Mouse (Mus musculus): Measurements from ENCODE around the gene Agbl5.

Gene Agbl5

DNA sequence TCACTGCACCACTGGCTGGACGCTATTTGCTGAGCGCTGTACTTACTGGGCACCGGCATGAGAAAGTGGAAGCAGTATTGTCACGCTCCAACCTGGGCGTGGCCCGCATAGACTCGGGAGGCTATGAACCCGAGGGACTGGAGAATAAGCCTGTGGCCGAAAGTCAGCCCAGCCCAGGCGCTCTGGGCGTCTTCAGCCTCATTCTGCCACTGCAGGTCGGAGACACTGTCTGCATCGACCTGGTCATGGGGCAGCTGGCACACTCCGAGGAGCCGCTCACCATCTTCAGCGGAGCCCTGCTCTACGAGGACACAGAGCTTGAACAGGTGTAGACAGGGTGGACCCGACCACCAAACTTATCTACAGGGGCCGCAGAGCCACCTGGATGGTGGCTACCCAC, 32.1 kb downstream of the Agbl5 start:
- DNase-seq (ENCODE audit: low spot score), result no peak

DNA sequence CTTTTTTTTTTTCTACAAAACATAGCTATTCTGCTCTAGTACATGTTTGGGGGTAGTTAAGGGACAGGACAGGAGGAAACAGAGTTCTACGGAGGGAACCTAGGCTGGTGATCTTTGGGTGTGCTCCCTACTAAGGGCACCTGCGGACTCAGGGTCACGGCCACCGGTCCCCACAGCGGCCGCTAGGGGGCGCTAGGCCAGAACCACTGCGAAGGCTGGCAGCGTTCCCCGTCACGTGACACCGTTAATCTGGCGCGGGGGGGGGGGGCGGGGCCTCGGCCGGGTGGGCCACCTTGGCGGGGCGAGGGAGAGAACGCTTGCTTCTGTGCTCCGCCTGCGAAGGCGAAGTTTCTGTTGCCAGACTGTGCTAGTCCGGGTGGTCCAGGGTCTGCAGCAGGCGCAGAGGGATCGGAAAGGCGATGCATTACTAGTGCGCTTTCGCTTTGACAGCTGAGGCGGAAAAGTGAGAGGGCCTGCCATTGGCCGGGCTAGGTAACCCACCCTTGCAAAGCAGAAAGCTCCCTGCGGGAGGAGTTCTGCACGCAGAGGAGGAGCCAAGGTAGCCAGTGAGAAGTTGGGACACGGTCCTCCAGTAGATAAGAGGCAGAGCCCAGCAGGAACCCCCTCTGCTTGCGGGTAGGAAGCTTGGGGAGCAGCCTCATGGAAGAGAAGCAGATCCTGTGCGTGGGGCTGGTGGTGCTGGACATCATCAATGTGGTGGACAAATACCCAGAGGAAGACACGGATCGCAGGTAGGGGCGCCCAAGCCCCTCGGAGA, 33.0 kb downstream of the Agbl5 start, which contains the start of gene Khk:
Gene Khk, plus strand, starts transcription at position 176 of the 778 bp plus-strand sequence.
- DNase-seq (ENCODE audit: low spot score), result peak; percentile 85

DNA sequence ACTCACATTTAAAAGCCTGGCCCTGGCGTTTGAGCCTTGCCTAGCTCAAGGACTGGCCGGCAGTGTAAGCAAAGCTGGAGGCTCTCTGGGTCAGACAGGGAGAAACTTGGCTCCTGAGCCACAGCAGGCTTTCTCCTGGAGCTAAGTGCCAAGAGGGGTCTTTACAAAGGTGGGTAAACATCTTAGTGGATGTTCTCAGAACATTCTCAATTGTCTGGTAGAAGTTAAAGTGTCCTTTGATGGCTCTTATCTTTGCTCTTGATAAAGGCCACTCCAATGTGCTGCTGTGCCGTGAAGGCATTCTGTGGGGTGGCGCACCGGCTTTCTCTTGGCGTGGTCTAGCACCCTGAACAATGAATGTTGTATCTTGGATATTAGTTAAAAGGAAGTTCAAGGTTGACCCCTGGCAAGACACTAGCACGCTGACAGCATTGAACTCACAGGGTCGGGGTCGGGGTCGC, 34.1 kb downstream of the Agbl5 start:
- no peak for DNase-seq (ENCODE audit: low spot score)

DNA sequence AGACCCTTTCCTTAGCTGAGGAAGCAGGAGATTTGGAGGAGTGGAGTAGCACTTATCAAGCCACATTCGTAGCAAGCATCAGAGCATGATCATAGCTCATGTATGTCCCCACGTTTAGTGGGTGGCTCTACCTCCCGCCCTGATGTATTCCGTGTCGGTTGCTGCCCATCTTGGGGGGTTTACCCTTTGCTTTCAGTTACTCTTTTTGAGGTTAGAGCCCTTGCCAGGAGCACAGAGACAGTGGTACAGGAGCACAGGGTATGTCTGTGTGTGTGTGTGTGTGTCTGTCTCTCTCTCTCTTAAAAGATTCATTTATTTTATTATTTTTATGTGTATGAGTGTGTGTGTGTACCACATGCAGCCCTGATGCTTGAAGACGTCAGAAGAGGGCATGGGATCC, 34.6 kb downstream of the Agbl5 start:
- DNase-seq (ENCODE audit: low spot score), result no peak

DNA sequence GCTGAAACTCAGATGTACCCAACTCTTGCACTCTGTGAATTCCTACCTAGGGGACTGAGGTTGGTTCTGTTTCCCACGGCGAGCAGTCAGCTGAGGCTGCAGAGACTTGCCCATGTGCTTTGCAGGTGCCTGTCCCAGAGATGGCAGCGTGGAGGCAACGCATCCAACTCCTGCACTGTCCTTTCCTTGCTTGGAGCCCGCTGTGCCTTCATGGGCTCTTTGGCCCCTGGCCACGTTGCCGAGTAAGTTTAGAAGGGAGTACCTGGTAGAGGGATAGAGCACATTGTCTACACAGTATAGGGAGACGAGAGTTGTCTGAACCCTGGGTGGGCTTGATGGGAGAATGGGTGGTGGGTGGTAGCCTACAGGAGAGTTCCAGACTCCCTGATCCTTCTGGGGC, 36.1 kb downstream of the Agbl5 start:
- DNase-seq (ENCODE audit: low spot score), result no peak

DNA sequence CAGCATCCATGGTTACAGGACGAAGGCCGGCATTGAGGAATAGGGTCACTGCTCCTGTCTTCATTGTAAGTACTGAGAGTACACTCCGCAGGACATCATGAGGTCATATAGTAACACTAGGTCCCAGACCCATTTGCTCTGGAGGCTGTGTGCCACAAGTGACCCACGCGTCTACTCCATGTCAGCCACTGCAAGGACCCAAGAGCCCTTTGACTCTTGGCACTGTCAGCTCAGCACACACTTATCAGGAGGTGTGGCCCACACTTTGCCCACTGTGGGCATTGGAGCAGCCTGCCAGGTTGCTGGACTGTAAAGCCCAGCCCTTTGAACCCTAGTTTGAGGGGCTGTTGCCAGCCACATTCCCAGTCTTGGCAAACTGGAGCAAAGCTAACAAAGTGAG, 36.7 kb downstream of the Agbl5 start:
- DNase-seq (ENCODE audit: low spot score), result no peak

DNA sequence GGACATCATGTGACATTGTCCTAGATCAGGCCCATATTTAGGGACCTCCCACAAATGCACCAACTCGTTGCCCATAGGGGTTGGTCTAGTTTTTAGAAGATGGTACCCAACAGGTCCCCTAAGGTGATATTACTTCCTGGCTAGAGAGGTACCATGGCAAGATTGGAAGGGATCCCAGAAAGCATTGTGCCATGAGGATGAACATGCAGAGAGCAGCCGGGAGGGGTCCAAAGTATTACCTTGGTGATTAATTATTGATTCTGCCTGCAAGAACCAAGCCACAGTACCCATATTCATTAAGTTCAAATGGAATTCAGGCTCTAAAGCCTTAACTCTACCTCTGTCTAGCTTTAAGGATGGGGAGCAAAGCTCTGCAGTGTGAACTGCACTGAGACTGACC, 37.6 kb downstream of the Agbl5 start:
- DNase-seq (ENCODE audit: low spot score), result no peak

DNA sequence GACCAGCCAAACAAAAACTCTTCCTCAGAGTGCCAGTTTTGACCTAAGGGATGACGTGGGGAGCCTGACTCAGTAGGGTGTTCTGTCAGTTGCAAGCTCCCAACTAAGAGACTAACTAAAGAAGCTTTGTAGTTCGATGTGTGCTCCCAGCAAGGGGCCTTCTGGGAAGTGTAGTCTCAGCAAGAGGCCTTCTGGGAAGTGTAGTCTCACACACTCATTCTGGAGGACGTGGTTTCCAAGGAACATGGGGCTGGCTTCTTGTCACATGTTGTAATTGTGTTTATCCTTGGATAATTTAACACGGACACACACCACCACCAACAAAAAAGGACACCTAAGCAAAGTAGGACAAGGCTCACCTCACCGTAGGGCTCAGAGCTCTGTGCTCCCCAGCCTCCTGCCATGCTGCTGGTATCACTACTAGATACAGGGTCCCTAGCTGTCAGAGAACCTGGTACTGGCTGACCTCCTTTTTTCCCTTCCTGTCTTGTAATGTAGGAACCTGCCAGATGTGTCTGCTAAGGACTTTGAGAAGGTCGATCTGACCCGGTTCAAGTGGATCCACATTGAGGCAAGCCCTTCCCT, 39.5 kb downstream of the Agbl5 start:
- no peak for DNase-seq (ENCODE audit: low spot score)

DNA sequence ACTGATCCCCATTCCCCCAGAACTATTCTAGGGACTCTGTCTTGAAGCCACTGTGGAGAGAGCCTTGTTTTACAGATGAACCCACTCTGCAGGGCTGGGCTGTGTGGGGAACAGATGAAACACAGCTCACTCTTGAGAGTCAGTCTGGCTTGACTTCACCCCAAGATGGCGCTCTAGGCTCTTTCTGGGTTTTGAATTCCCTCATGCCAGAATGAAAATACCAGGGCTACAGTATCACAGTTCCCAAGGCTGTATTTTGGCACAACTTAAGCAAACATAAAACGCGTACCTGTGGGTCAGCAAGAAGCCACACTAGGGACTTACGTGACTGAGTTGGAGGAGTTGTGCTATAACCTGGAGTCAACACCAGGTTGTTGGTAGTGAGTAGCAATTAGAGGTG, 41.6 kb downstream of the Agbl5 start:
- DNase-seq (ENCODE audit: low spot score), result no peak

DNA sequence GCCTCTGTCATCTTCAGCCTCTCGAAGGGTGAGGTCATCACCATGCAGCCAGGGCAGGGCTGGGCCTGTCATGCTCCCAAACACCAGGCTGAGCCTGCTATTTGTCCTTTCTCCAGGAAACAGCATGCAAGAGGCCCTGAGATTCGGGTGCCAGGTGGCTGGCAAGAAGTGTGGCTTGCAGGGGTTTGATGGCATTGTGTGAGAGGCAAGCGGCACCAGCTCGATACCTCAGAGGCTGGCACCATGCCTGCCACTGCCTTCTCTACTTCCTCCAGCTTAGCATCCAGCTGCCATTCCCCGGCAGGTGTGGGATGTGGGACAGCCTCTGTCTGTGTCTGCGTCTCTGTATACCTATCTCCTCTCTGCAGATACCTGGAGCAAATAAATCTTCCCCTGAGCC, 42.4 kb downstream of the Agbl5 start:
- no peak for DNase-seq (ENCODE audit: low spot score)

DNA sequence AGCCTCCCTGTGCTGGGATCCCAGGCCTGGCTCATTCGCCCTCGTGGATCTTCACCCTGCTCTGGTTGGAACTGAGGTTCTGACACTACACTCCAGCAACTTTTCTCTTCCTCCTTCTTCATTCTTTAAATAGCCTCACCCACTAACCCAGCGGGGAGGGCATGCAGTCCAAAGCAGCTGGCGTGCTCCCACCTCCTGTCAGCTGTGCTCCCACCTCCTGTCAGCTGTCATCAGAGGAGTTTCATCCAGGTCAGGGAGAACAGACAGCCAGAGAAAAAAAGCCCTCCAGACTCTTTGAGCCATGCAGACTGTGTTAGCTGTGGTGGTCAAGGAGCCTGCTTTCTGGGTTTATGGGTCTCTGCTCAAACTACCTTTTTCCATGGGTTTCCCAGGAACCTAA, 42.9 kb downstream of the Agbl5 start:
- no peak for DNase-seq (ENCODE audit: low spot score)

DNA sequence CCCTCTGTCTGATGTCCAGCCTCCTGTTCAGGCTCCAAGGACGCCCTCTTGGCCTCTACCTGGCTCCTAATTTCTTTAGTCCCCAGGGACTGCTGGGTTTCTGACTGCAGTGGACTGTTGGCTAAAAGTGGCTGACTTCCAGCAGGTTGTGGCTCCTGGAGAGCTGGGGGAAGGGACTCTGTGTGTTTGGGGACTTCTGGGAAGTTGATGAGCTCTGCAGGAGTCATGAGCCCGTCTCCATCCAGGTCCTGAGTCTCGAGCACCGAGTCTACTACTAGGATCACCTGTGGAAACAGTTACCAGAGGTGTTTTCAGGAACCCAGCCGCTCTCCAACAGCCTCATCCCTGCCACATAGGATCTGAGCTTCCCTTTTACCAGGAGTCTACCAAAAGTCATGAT, 45.2 kb downstream of the Agbl5 start:
- DNase-seq (ENCODE audit: low spot score), result no peak

DNA sequence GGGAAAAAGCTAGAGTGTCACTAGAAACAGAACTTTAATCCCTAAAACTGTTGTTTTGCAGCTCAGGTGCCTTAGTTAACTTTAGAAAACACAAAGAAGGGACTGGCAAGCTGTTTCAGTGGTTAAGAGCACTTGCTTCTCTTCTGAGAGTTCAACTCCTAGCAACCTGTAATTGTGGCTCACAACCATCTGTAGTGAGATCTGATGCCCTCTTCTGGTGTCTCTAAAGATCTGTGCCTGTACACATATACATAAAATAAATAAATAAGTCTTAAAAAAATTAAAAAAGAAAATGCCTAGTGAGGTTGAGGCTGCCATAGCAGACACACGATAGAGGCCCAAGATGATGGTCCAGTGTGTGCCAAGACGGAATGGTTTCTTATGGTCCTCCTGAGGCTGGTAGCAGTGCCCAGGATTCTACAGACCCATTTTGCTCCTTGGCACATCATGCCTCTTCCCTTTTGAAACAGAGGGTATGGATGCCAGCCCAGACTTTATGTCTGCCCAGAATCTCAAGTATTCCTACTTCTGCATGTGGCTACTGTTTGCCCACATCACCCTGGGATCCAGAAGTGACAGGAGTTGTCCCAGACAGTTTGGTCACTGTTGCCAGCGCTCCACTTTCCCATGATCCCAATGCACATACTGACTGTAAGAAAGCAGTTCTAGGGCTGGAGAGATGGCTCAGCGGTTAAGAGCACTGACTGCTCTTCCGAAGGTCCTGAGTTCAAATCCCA, 46.4 kb downstream of the Agbl5 start:
- DNase-seq (ENCODE audit: low spot score), result no peak

DNA sequence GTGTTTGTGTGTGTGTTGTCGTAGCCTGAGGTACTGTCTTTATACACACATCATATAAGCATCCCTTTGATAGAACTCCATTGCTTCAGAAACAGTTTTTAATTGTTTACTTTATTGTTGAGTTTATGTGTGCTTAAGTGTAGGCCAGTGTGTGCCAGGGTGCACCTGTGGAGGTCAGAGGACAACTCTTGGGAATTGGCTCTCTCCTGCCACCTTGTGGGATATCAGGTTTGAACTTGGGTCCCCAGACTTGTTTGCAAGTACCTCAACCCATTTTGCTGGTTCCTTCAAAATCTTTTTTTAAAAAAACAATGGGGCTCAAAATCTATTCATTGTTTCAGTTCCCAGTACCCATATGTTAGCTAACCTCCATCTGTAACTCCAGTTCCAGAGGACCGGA, 54.5 kb downstream of the Agbl5 start:
- DNase-seq (ENCODE audit: low spot score), result no peak

DNA sequence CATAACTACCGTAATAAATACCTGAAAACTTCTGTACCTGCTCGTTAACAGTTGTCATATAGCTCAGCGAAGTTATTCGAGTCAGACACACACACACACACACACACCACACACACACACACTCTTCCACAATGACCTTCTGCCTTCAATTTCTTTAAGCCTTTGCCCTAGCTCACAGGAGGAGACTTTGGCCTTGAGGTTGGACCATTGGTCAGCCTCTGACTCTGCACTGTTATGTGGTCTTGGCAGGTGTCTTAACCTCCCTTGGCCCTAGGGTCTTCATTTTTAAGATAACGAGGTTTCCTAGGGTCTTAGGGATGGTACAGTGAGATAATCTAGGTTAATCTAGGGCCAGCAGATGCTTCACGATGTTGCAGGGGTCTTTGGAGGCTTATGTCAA, 55.9 kb downstream of the Agbl5 start:
- no peak for DNase-seq (ENCODE audit: low spot score)

DNA sequence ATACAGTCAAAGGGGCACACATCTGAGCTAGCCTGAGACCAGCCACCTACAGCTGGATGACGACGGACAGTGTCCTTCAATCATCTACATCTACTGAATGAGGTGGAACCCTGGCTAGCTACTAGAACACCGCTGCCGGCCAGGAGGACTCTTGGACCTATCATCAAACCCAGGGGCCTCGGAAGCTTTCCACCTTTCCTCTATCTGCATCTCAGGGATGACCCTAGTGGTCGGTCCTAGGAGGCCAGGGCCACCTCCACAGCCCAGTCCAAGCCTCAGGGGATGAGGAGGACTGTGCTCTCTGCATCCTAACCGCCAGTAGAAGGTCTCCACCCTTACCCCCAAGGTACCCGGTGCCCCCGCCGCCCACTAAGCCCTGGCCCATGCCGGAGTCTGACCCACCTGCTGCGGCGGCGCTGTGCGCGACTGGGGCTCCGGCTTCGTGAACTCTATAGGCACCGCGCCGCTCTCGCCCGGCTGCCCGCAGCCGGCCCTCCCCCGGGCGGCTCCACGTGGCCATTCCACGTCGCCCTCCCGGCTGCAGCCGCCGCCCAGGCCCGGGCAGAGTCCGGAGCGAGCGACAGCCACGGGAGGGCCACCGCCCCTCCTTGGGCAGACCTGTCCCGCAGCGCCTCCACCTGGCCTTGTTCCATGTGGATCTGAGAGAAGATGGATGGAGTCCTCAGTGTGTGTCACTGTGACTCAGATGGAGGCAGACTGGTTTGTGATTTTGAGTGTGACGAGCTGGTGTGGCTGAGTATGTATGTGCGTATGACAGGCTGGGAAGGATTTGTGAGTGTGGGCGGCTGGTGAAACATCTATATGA, 56.7 kb downstream of the Agbl5 start, which contains the start of gene Cgref1:
Gene Cgref1, minus strand, starts transcription at position 636 of the 826 bp plus-strand sequence.
- no peak for DNase-seq (ENCODE audit: low spot score)

DNA sequence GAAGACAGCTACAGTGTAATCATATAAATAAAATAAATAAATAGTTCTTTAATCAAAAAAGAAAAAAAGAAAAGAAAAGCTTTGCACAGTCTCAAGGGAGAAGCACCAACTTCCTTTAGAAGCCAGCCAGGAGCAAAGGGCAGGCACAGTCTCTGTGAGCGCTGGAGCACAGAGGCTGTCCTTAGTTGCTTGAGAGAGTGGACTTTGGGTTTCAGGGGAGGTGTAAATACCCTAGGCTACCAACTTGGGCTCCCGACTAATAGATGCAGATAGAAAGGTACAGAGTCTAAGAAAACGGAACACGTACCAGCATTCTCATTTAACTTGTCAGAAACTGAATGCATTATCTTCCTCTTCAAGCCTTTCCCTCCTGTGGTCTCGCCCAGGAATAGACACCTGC, 60.1 kb downstream of the Agbl5 start:
- DNase-seq (ENCODE audit: low spot score), result no peak

DNA sequence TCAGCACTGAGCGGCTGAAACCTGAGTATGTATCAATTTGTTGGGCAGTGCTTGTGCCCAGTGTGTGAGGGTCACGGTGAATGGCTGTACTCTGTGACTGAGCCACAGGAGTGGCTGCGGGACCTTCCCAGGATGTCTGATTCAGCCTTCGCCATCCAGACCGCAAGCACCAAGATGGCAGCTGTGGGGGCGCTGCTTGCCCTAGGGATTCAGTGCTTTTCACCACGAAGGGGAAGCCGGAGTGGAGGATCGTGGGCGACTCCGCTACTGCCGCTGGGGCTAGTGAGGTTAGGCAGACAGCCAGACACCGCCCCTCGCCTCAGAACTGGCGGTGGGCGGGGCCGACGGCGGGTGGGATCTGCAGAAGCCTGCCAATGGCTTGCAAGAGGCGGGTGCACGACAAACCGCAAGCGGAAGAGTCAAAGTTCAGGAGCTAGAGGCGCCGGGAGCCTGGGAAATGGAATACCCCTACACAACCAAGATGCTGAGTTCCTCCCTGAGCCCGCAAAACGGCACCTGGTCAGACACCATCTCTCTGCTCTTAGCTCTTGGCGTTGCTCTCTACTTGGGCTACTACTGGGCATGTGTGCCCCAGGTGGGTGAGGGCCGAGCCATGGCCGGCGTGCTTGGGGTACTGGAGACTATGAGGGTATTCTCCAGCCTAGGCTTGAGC, 61.3 kb downstream of the Agbl5 start:
- DNase-seq (ENCODE audit: low spot score), result peak; percentile 76

DNA sequence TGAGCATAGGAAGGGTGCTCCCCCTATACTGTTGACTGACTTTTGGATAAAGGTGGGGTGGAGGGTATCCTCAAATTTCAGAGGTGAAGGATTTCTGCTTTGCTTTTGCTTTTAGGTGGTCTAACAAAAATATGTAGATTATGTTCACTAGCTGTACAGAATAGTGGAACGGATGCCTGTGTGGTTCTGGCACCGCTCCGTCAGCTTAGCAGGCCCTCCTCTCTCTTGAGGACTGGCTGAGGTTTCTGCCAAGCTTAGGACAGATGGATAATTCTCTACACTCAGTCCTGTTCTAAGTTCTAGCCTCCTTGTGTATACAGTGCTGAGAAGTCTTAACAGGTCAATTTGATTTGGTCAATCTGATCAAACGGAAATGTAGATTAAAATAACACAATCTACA, 62.0 kb downstream of the Agbl5 start:
- no peak for DNase-seq (ENCODE audit: low spot score)

DNA sequence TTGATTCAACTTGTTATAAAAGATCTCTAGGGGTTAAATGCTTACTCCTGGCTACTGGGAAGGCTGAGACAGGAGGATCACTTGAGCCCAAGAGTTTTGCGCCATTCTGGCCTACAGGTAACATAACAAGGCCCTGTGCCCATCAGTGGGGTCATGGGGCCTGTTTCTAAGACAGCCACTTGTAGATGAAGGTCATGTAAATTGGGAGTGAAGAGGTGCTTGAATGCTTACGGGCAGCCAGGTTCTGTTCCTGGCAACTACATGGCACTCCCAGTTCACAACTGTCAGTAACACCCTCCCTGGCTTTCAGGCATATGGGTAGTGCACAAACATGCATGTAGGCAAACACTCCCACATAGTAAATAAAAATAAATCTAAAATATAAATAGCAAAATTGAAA, 62.4 kb downstream of the Agbl5 start:
- DNase-seq (ENCODE audit: low spot score), result no peak

DNA sequence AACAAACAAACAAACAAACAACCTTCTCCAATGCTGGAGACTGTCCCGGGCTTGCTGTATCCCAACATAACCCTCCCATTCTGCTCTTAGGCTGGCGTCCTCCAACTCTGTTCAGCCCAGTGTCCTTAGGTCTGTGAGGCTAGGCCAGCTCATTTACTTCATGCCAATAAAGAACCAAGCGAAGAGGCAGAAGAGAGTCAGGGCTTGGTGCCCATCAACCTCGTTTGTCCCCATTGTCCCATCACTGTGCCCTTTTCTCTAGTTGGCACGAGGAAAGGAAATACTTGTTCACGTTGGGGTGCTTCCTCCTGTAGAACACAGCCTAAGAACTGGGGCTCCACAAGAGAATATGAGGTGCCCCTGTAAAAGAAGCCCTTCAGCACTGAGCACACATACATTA, 63.2 kb downstream of the Agbl5 start:
- no peak for DNase-seq (ENCODE audit: low spot score)

DNA sequence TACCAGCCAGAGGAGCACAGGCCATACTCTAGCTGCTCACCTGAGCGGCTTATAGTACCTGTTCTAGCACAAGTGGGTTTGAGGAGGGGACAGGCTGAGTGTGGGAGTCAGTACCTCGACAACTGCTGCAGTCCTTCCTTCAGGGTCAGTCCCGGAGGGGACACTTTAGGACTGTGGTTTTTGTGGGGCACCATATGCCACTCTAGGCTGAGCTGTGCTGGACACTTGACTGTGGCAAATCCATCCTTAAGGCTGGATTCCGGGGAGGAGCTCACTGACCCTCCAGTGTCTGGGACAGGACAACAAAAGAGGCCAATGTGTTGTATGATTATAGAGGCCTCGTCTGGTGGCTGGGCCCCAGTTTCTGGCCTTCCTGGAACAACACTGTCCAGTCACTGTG, 64.1 kb downstream of the Agbl5 start:
- DNase-seq (ENCODE audit: low spot score), result no peak

All from spleen, adult 12 weeks (tissue).